Mouse (Mus musculus): Measurements from ENCODE around the gene Yipf2. TPM values are rescaled to one million over a fixed set of nuclear protein-coding genes. Genes with fewer than 3 reads are reported as not detected.

Gene Yipf2
- 10 to 100 TPM; 22.5 to 23.4 TPM for total RNA-seq (2021)
- long read RNA-seq, experiment 1, transcript Yipf2-201 (8 exons, 2,174 nt) = major isoform, 6 of 32 reads
- long read RNA-seq, experiment 1, partial matches to known transcripts = 18 of 32 reads
- long read RNA-seq, experiment 1, other reads (novel, unspliced or antisense) = 6 of 32 reads
- long read RNA-seq, experiment 2, partial matches to known transcripts = 18 of 33 reads
- long read RNA-seq, experiment 2, other reads (novel, unspliced or antisense) = 10 of 33 reads

DNA sequence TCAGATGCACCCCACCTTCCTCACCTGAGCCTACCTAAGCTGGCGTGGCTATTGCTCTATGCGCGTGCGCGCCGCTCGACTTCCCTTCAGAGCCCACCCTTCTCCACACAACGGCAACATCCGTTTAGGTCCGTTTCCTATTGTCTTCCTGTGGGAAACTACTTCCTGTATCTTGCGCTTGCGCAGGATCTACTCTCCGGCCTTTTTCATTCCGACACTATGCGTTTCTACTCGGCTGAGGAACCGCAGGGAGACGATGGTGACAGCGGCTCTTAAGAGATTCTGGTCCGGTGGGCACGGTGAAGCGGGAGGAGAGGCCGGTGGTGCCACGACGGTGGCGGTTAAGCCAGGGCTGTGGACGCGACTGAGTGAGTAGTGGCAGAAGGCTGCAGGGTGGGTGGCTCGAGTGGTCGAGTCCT lies at the start of gene Yipf2, which contains the start of gene Timm29:
TSS of gene Yipf2 (minus strand) at position 126 of the 419 bp plus-strand sequence.
TSS of gene Timm29 (plus strand) at position 20 of the 419 bp plus-strand sequence.
- peak; percentile 88 to 93 for DNase-seq (ENCODE audit: low spot score in 2 of 2)

DNA sequence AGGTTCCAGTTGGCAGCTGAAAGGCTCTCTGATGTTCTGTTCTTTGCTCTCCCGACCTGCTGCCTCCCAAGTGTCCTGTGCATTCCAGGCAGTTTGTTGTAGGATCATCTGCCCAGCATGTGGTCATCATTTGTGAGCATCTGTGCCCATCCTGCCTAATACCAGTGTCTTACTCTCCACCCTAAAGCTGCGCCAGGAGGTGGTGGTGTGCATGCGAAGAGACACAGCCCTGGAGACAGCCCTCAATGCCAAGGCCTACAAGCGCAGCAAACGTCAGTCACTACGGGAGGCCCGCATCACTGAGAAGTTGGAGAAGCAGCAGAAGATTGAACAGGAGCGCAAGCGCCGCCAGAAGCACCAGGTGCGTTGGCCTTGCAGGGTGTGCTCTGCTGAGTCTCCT lies 46.4 kb upstream of the Yipf2 start:
- DNase-seq (ENCODE audit: low spot score in 2 of 2) = no peak

DNA sequence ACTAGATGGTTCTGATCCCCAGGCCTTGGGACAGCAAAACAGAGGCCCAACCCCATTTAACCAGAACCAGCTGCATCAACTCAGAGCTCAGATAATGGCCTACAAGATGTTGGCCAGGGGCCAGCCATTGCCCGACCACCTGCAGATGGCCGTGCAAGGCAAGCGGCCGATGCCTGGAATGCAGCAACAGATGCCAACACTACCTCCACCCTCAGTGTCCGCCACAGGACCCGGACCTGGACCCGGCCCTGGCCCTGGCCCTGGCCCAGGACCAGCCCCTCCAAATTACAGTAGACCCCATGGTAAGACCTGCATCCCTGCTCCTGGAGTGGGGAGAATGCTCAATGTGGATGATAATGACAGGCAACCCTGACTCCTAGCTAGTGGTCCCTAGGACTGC lies 43.0 kb upstream of the Yipf2 start:
- no peak for DNase-seq (ENCODE audit: low spot score in 2 of 2)

DNA sequence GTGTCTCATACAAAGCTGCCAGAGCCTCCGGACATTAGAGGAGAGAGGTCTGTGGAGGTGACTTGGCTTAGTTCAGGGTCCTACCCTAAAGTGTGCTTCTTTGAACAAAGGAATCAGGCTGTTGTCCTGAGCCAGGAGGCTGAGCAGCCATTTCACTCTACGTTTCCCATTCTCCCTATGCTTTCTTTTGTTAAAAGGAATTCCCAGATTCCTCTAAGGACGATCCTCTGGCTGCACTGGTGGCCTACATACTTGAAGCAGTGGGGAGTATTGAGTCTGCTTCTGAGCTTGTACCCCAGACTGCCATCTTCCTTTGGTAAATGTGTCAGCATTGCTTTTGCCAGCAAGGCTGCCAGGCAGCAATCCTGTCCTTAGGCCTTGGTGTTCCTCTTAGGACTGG lies 40.5 kb upstream of the Yipf2 start:
- DNase-seq (ENCODE audit: low spot score in 2 of 2) = no peak

GRCm38 (mm10) chr9:21630673-21631072 lies 38.0 kb upstream of the Yipf2 start:
- DNase-seq (ENCODE audit: low spot score in 2 of 2) = peak; percentile 46 to 62

- DNase-seq (ENCODE audit: low spot score in 2 of 2) = no peak
Observed at GRCm38 (mm10) chr9:21627145-21627795, 34.6 kb upstream of the Yipf2 start.

DNA sequence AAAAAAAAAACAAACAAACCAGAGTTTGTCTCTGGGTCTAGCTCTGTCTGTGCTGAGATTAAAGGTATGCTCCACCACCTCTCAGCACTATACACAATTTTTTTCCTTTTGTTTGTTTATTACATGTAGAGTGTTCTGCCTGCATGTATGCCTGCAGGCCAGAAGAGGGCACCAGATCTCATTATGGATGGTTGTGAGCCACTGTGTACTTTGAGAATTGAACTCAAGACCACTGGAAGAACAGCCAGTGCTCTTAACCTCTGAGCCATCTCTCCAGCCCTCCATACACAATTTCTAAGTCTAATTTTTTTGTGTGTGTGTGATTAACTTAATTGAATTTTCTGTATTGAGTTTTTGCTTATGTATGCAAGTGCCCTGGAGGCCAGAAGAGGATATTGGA lies 33.9 kb upstream of the Yipf2 start:
- DNase-seq (ENCODE audit: low spot score in 2 of 2) = no peak

DNA sequence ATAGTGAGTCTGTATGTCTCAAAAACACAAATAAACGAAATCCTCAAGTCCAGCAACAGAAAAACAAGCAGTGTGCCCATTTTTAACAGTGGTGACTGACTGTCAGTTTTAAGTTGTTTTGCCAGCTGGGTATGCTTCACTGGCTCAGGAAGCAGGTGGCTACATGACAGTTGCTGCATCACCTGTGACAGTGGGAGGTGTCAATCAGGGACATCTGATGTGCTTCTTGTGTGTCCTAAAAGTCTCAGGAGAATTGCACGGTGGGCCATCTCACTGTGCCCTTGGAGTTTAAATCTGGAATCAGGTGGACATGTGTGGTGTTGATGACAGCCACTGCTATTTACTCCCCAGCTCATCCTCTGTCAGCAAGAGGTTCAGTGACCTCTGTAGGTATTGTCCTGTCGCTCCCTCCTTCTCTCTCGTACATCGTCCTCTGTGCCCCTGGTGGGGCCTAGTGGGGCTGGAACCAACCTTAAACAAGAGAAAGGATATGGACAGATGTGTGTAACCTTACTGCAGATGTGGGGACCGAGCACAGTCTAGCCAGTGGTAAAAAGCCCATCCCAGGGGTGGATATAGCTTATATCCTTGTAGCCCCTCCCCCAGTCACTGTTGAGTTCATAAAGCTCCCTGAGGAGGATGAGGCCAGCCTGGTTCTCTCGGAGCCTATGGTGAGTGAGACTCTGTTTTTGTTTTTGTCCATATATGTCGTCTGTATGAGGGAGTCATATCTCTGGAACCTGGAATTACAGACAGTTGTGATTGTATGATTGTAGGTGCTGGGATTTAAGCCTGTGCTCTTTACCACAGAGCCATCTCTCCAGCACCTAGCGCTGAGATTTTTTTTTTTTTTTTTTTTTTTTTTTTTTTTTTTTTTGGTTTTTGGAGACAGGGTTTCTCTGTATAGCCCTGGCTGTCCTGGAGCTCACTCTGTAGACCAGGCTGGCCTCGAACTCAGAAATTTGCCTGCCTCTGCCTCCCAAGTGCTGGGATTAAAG lies 33.0 kb upstream of the Yipf2 start:
- DNase-seq (ENCODE audit: low spot score in 2 of 2) = no peak

- DNase-seq (ENCODE audit: low spot score in 2 of 2) = no peak
Observed at GRCm38 (mm10) chr9:21622676-21623075, 30.0 kb upstream of the Yipf2 start.

DNA sequence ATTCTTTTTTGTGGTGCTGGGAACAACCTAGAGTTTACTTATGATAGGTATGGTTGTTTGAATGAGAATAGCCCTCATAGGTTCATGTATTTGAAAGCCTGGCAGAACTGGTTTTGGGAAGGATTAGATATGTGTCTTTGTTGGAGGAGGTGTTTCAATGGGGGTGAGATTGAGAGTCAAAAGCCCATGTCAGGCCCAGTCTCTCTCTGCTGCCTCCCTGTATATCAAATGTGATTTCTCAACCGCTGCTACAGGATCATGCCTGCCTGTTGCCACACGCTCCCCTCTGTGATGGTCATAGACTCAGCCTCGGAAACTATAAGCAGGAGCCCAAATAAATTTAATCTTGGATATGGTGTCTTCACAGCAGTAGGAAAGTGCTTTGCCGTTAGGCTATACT lies 27.6 kb upstream of the Yipf2 start:
- DNase-seq (ENCODE audit: low spot score in 2 of 2) = no peak

- no peak for DNase-seq (ENCODE audit: low spot score in 2 of 2)
Observed at GRCm38 (mm10) chr9:21617066-21617465, 24.4 kb upstream of the Yipf2 start.

DNA sequence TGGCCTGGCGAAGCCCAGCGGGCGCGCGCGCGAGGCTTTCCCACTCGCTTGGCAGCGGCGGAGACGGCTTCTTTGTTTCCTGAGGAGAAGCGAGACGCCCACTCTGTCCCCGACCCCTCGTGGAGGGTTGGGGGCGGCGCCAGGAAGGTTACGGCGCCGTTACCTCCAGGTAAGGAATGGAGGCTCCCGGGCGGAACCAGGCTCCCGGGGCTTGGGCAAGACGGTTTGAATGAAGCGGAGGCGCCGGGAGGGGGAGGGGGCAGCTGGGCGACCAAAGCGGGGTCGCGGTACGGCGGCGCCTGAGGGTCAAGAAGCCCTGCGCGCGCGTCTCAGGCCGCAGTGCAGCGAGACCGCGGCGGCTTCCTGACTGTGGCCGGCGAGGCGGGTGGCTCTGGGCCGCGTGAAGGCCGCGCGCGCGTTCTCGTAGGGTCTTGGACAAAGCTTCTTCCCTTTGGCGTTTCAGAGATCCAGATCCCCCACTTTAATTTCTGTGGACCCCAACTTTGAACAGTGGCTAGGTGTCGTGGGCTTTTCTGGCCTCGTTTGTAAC lies 23.7 kb upstream of the Yipf2 start:
- DNase-seq (ENCODE audit: low spot score in 2 of 2) = peak; percentile 81 to 85

GRCm38 (mm10) chr9:21615617-21616231 lies 23.1 kb upstream of the Yipf2 start, which contains the start of gene Smarca4:
Smarca4 (plus strand) TSS chr9:21616169.
- DNase-seq (ENCODE audit: low spot score in 2 of 2) = peak; percentile 100

DNA sequence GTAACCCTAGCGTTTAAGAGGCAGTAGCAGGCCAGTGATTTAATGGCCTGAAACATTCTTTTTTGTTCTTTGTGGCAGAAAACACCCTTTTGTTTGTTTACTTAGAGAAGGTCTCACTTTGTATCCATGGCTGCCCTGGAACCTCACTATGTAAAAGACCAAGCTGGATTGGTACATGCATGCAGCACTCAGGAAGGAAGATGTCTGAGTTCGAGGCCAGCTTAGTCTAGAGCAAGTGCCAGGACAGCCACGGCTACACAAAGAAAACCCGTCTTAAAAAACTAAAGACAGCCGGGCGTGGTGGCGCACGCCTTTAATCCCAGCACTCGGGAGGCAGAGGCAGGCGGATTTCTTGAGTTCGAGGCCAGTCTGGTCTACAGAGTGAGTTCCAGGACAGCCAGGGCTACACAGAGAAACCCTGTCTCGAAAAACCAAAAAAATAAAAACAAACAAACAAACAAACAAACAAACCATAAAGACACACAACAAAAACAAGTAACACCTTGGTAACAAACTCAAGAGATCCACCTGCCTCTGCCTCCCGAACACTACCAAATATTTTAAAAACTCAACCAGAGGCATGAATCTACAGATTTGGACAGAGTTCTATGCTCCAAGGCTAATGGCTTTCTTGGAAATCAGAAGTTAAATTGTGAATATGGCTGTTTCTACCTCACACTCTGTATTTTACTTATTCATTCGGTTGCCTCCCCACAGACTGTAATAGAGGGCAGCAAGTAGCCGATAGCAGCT lies 22.4 kb upstream of the Yipf2 start:
- no peak for DNase-seq (ENCODE audit: low spot score in 2 of 2)

- DNase-seq (ENCODE audit: low spot score in 2 of 2) = no peak
Observed at GRCm38 (mm10) chr9:21609861-21610260, 17.2 kb upstream of the Yipf2 start.

- no peak for DNase-seq (ENCODE audit: low spot score in 2 of 2)
Observed at GRCm38 (mm10) chr9:21606648-21607047, 14.0 kb upstream of the Yipf2 start.

DNA sequence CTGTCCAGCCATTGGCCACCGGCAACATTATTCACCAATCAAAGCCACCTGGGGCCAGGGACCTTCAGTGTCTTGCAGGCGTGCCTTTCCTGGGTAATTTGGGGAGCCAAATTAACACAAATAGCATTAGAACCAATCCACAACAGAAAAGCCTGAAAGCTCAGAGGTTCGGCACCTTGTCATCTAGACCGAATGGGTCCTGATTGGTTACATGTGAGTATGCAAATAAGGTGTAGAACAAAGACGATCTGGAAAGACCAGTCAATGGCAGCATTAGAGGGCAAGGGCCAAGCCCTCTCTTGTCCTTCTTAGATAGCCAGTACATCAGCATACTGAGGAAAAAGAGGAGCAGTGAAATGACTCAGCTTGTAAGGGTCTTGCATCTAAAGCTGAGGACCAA lies 13.2 kb upstream of the Yipf2 start:
- DNase-seq (ENCODE audit: low spot score in 2 of 2) = no peak

GRCm38 (mm10) chr9:21604119-21604518 lies 11.5 kb upstream of the Yipf2 start:
- no peak for DNase-seq (ENCODE audit: low spot score in 2 of 2)

- peak; percentile 57 to 69 for DNase-seq (ENCODE audit: low spot score in 2 of 2)
Observed at GRCm38 (mm10) chr9:21601722-21602399, 9.2 kb upstream of the Yipf2 start.
